Mouse (Mus musculus) neural tube, embryonic 13.5 days (tissue): ENCODE measurements at regions not wholly inside any gene's neighbourhood (a gene's known extent, or its start where the extent isn't known, plus 50 kb on each side); places are given as distances from the start of the nearest gene placed in this dataset.

Experiments
- ATAC-seq: fragments of 200-750 bp; cut with Nextera tagmentation; 2 replicates; pipeline ENCODE4 v1.8.0; 2017; ENCODE audit warnings: low read depth, mild to moderate bottlenecking, moderate TSS enrichment, moderate library complexity
- H3K27ac ChIP-seq: fragments of 300-500 bp; sonication (generic); replicated peaks from 2 replicates; pipeline ENCODE4 v1.5.1; 2015; ENCODE audit warnings: moderate library complexity, mild to moderate bottlenecking, inconsistent platforms
- H3K27me3 ChIP-seq: fragments of 300-500 bp; sonication (generic); 2 replicates; pipeline ENCODE4 v1.6.1; 2015; ENCODE audit warnings: mild to moderate bottlenecking, inconsistent platforms
- H3K36me3 ChIP-seq: fragments of 300-500 bp; sonication (generic); 2 replicates; pipeline ENCODE4 v1.6.1; 2015; ENCODE audit warnings: mild to moderate bottlenecking, inconsistent platforms
- H3K4me1 ChIP-seq: fragments of 300-500 bp; sonication (generic); replicated peaks from 2 replicates; pipeline ENCODE4 v1.6.1; 2015; ENCODE audit warnings: inconsistent platforms
- H3K4me2 ChIP-seq: fragments of 300-500 bp; sonication (generic); 2 replicates; pipeline ENCODE4 v1.6.1; 2015; ENCODE audit warnings: inconsistent platforms, mild to moderate bottlenecking, moderate library complexity
- H3K4me3 ChIP-seq: fragments of 300-500 bp; sonication (generic); 2 replicates; pipeline ENCODE4 v1.5.1; 2015; ENCODE audit warnings: mild to moderate bottlenecking, inconsistent platforms
- H3K9ac ChIP-seq: fragments of 300-500 bp; sonication (generic); 2 replicates; pipeline ENCODE4 v1.6.1; 2015; ENCODE audit warnings: moderate library complexity, mild to moderate bottlenecking, inconsistent platforms
- H3K9me3 ChIP-seq: fragments of 300-500 bp; sonication (generic); 2 replicates; pipeline ENCODE4 v1.6.1; 2016; ENCODE audit warnings: inconsistent platforms
- WGBS: fragments of 180-500 bp; shearing (Covaris S2); methylation state at CpG from one replicate; pipeline ENCODE4 v1.1.7; 2015; 5-methylcytosine and 5-hydroxymethylcytosine counted together

DNA sequence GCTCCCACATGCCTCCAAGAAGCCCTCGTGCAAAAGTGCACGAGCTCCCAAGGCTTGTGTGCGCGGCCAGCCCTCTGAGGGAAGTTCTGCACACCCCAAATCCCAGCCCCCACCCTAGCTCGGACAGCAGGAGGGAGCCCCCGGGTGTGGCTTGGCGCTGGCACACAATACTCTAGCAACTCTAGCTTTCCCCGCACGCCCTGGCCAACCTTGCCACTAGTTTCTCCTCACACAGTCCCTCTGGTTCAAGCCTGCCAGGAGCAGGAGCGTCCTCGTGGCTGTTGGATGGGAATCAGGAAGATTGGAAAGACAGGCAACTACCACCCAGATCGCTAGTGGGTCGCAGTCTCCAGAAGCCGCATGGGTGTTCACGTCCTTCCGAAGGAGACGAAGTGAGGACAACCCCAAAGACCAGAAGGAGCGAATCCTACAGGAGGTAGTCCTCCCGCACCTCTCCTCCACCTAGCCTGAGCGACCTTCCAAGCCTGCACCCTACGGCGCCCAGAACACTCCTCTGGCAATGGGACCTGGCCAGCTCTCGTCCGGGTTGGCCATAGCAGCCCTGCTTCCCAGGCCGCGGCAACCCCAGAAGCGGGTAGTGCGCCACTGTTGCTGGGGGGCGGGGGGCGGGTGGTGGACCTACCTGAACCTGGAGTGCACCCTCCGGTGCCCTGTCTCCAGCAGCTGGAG is 243.9 kb downstream of the Tex13c3 start:
- Histone ChIP-seq H3K9ac (peak overlapping the region; percentile 63), H3K27ac (no peak overlapping the region), H3K4me1 (no peaks in the 10 kb centered on the region), H3K4me2 (peak overlapping the region; percentile 76), H3K9me3 (no peaks in the 10 kb centered on the region), H3K4me3 (peak overlapping the region; percentile 50), H3K36me3 (no peaks in the 10 kb centered on the region), H3K27me3 (no peaks in the 10 kb centered on the region)
- ATAC-seq: peak; percentile 81
- 10% methylated on average over 30 of the region's 31 CpGs for WGBS

DNA sequence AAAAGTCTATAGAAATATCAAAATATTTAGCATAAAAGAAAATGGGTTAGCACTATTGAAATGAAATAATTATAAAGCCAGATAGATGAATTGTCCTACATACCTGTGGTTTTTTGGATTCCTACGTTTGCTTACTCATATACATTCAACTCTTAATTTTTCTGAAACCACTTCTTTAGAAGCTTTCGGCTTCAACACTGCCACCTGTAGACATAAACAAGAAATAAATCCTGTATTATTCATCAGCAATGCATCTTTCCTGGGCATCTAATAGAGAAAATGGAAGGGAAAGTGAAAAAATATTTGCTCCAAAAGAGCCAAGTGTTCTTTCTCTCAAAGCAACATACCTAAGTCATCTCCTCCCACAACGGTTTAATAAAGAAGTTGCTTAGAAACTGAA is 245.7 kb downstream of the Tex13c3 start:
- Histone ChIP-seq H3K4me2 (no peak overlapping the region), H3K27ac (no peak overlapping the region), H3K4me1 (no peaks in the 10 kb centered on the region), H3K27me3 (no peaks in the 10 kb centered on the region), H3K4me3 (no peak overlapping the region), H3K9me3 (no peaks in the 10 kb centered on the region), H3K36me3 (no peaks in the 10 kb centered on the region), H3K9ac (no peak overlapping the region)
- WGBS: 70% methylated on average over 3 of the region's 3 CpGs
- ATAC-seq: no peak

DNA sequence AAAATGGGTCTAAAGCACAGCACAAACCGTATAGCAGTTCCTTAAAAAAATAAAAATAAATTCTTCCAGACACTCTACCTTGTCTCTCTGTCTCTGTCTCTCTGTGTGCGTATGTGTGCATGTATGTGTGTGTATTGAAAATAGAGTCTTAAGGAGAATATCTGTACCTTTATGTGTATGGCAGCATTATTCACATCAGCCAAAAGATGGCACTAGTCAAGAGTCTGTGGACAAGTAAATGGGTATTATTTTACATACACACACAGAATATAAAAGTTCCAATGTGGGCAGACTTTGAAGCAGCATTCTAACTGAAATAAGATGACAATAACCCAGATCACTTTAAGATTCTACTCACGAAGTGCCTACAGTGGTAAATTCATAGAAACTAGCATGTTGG is 249.3 kb downstream of the Tex13c3 start:
- H3K36me3 ChIP-seq: no peaks in the 10 kb centered on the region
- ATAC-seq: no peak
- H3K27ac ChIP-seq: no peak overlapping the region
- no peaks in the 10 kb centered on the region for H3K4me1 ChIP-seq
- H3K9me3 ChIP-seq: no peaks in the 10 kb centered on the region
- H3K27me3 ChIP-seq: no peaks in the 10 kb centered on the region
- 78% methylated on average over 3 of the region's 3 CpGs for WGBS
- H3K4me3 ChIP-seq: no peak overlapping the region
- H3K9ac ChIP-seq: no peak overlapping the region
- no peak overlapping the region for H3K4me2 ChIP-seq

DNA sequence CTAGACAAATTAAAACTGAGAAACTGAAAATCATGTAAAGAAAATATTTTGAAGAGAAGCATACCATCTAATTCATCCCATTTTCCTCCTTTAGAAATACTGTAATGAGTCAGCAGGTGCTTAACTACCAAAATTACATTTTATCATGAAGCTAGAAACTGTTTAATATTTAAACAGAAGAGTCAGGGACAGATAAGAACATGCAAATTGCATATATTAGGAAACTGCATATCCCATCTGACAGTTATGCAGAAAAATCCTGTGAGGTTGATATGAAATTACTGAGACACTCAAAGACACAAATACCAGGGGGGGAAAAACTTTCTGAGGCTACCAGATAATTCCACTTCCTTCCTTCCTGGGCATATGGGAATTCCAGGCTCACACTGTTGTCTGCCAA is 257.8 kb downstream of the Tex13c3 start:
- no peak overlapping the region for H3K27ac ChIP-seq
- H3K4me1 ChIP-seq: no peaks in the 10 kb centered on the region
- H3K4me3 ChIP-seq: no peak overlapping the region
- H3K36me3 ChIP-seq: no peaks in the 10 kb centered on the region
- no peaks in the 10 kb centered on the region for H3K27me3 ChIP-seq
- H3K4me2 ChIP-seq: no peak overlapping the region
- H3K9me3 ChIP-seq: no peaks in the 10 kb centered on the region
- H3K9ac ChIP-seq: no peak overlapping the region
- ATAC-seq: no peak

DNA sequence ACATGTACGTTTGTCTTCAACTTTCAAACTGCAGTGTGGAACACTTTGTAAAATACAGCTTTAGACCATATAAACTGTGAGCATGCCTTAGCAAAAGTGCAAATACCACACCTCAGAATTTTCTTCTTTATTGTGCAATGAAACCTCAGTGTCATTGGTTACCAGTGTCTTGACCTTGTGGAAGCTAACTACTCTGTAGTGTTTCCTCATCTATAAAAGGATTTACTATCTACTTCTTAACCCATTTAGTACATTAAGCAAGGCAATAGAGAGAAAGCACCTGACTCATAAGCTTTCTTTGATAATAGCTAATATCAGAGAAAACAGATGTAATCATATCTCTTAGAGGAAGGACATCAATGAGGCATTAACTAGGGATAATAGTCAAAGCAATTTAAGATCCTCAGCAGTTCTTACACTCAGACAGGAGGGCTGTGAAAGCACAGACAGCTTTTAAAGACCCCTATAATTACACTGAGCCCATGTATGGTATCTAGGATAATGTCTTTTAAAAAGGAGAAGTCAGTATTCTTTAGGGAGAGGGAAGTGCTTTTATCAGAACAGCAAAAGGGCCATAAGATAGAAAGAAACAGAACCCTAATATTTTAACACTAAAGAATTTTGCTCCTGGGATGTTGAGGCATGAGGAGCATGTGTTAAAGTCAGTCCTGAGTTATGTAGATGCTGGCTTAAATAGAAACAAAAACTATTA is 260.2 kb downstream of the Tex13c3 start:
- no peaks in the 10 kb centered on the region for H3K9me3 ChIP-seq
- WGBS: 79% methylated on average over 1 of the region's 1 CpGs
- ATAC-seq: no peak
- H3K4me1 ChIP-seq: no peaks in the 10 kb centered on the region
- H3K36me3 ChIP-seq: no peaks in the 10 kb centered on the region
- no peak overlapping the region for H3K4me3 ChIP-seq
- H3K4me2 ChIP-seq: no peak overlapping the region
- no peak overlapping the region for H3K9ac ChIP-seq
- no peak overlapping the region for H3K27ac ChIP-seq
- H3K27me3 ChIP-seq: no peaks in the 10 kb centered on the region

DNA sequence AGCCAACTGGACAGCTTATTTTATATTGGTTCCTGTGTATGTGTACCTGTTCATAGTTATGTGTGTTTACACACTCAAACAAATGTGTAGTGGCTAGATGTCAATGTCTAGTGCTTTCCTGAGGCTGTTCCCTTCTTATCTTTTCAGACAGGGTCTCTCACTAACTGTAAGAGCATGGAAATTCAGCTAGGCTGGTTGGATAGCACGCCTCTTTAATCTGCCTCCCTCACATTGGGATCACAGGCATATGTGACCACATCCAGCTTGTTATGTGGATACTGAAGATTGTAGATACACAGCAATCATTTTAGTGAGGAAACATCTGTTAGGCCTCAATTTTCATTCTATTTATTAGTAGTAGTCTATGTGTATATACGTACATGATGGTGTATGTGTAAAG is 261.4 kb downstream of the Tex13c3 start:
- no peak for ATAC-seq
- Histone ChIP-seq H3K36me3 (no peaks in the 10 kb centered on the region), H3K4me2 (no peak overlapping the region), H3K9me3 (no peaks in the 10 kb centered on the region), H3K4me3 (no peak overlapping the region), H3K9ac (no peak overlapping the region), H3K27me3 (no peaks in the 10 kb centered on the region), H3K4me1 (no peaks in the 10 kb centered on the region), H3K27ac (no peak overlapping the region)
- WGBS: 90% methylated on average over 2 of the region's 2 CpGs

DNA sequence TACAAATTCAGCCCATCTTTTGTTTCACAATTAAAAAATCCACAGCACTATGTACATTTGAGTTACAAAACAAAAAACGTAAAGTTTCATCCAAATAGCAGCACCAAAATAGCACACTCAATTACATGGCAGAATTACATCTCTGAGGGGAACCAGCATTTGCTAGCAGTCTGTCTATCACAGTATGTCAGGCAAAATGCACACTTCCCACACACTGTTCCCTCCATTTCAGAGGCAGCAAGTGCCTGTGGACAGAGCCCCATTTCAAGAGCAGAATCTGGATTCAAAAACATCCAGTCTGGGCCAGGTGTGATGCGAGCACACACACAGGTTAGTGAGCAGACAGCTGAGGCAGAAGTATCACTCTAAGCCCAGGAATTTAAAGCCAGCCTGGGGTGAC is 261.8 kb downstream of the Tex13c3 start:
- H3K9me3 ChIP-seq: no peaks in the 10 kb centered on the region
- no peaks in the 10 kb centered on the region for H3K36me3 ChIP-seq
- ATAC-seq: no peak
- no peak overlapping the region for H3K9ac ChIP-seq
- no peak overlapping the region for H3K4me3 ChIP-seq
- no peak overlapping the region for H3K27ac ChIP-seq
- no peak overlapping the region for H3K4me2 ChIP-seq
- 97% methylated on average over 2 of the region's 2 CpGs for whole genome bisulfite sequencing
- no peaks in the 10 kb centered on the region for H3K27me3 ChIP-seq
- no peaks in the 10 kb centered on the region for H3K4me1 ChIP-seq

DNA sequence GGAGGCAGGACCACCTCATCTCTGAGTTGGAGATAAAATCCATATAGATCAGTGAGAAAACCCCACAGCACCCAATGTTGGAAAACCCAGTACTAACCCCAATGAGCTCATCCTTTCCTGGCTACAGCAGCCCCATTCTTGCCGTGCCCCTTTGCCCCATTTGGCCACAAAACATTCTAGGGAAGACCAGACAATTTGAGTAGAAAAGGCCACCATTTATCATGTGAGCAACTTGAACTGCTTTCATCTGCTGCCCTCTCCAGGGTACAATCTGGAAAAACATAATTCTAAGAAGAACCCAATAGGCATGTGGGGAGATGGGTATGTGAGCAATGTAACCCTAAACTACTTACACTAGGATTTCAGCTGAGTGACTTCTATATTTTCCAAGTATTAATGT is 274.7 kb downstream of the Tex13c3 start:
- Histone ChIP-seq H3K27ac (no peak overlapping the region), H3K9ac (no peak overlapping the region), H3K4me2 (no peak overlapping the region), H3K4me3 (no peak overlapping the region), H3K4me1 (no peaks in the 10 kb centered on the region), H3K36me3 (no peaks in the 10 kb centered on the region), H3K27me3 (no peaks in the 10 kb centered on the region), H3K9me3 (no peaks in the 10 kb centered on the region)
- no peak for ATAC-seq
- WGBS: 57% methylated on average over 1 of the region's 1 CpGs

DNA sequence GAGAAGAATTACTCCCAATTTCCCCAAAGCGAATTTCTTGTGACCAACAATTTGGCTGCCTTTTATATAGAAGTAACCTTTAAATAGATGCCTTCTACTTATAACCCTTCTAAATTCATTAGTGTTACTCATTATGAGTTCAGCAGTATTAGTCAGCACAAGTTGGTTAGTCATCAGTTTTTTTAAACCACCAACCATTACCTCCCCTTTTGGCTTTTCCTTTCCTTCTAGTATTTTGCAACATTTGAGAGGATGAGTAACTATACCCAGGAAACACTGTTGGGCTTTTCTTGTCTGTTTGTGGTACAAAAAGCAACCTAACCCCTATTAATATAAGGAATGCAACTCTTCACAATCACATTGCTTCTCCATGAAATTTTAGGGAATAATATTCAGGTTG is 278.6 kb downstream of the Tex13c3 start:
- Histone ChIP-seq H3K4me2 (no peak overlapping the region), H3K9me3 (no peaks in the 10 kb centered on the region), H3K27me3 (no peaks in the 10 kb centered on the region), H3K27ac (no peak overlapping the region), H3K4me3 (no peak overlapping the region), H3K36me3 (no peaks in the 10 kb centered on the region), H3K9ac (no peak overlapping the region), H3K4me1 (no peaks in the 10 kb centered on the region)
- WGBS: 79% methylated on average over 1 of the region's 1 CpGs
- no peak for ATAC-seq

DNA sequence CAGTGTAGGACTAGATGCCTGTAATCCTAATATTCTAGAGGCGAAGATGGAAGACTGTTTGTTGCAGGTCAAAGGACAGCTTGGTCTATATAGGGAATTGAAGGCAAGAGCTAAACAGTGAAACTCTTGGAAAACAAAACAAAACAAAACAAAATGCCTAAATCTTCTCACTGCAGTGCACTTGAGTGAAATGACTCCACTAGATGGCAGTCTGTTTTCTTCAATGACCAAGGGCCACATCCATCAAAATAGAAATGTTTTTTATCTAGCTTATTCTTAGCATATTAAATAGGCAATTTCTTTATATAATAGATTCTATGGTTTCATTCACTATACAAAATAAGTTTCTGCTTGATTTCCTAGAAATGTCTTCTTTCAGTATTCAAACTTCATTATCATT is 279.7 kb downstream of the Tex13c3 start:
- Histone ChIP-seq H3K27me3 (no peaks in the 10 kb centered on the region), H3K4me3 (no peak overlapping the region), H3K9ac (no peak overlapping the region), H3K9me3 (no peaks in the 10 kb centered on the region), H3K4me1 (no peaks in the 10 kb centered on the region), H3K27ac (no peak overlapping the region), H3K36me3 (no peaks in the 10 kb centered on the region), H3K4me2 (no peak overlapping the region)
- ATAC-seq: no peak
- WGBS: 79% methylated on average over 1 of the region's 1 CpGs

DNA sequence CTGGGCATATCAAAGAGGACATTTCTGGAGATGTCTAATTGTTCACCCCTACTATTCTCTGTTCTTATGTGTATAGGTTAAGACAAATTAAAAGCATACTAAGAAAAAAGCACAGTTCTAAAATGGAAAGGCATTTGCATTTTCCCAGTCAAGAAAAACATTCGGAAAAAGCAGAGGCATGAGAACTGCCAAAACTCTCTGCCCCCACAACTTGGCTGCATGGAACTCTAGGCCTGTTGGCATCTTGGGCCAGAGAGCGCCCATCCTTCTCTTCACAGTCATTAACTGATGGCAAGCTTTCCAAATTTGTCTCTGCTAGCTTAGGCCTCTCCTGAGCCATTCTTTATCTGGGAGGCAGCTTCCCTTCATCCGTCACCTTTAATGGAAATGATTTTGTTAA is 281.6 kb downstream of the Tex13c3 start:
- ATAC-seq: no peak
- no peaks in the 10 kb centered on the region for H3K27me3 ChIP-seq
- H3K4me1 ChIP-seq: no peaks in the 10 kb centered on the region
- no peaks in the 10 kb centered on the region for H3K36me3 ChIP-seq
- H3K27ac ChIP-seq: no peak overlapping the region
- H3K4me3 ChIP-seq: no peak overlapping the region
- no peak overlapping the region for H3K9ac ChIP-seq
- WGBS: 90% methylated on average over 3 of the region's 3 CpGs
- H3K9me3 ChIP-seq: no peaks in the 10 kb centered on the region
- H3K4me2 ChIP-seq: no peak overlapping the region

DNA sequence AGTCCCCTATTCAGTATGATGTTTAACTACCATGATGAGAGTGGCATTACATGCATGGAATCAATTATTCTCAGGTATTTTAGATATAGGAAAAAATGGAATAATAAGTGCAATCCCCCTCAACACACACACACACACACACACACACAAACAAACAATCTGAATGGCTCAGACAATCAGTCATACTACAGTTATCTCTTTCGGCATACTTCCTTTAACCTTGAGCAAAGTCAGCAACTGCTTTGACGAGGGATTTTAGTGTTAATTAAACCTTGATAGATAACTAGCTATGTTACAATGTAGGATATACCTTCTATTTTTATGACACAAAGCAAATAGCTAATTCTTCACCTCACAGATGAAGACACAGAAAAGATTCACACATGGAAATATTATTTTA is 312.1 kb downstream of the Tex13c3 start:
- no peak for ATAC-seq
- Histone ChIP-seq H3K4me2 (no peak overlapping the region), H3K9me3 (no peaks in the 10 kb centered on the region), H3K27ac (no peak overlapping the region), H3K36me3 (no peaks in the 10 kb centered on the region), H3K9ac (no peak overlapping the region), H3K4me3 (no peak overlapping the region), H3K27me3 (no peaks in the 10 kb centered on the region), H3K4me1 (no peaks in the 10 kb centered on the region)
- 91% methylated on average over 2 of the region's 2 CpGs for WGBS

DNA sequence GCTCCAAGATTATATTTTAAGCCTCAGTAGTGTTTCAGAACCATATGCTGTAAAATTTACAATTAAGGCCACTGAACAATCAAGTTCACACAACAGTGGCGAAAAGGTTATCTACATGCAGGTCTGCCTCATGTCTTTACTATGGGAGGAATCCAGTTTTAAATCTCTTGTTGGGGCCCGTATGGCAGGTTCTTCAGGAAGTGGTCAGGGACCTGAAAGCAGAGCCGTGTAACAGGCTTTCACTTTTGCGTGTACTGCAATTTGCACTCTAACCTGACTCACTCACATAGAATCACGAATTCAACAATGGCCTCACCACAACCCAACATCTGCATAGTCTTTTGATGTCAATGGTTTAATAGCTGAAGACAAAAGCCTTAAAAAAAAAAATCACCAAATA is 312.6 kb downstream of the Tex13c3 start:
- no peak overlapping the region for H3K27ac ChIP-seq
- 85% methylated on average over 5 of the region's 5 CpGs for WGBS
- H3K4me2 ChIP-seq: no peak overlapping the region
- H3K36me3 ChIP-seq: no peaks in the 10 kb centered on the region
- H3K27me3 ChIP-seq: no peaks in the 10 kb centered on the region
- no peak overlapping the region for H3K9ac ChIP-seq
- H3K4me3 ChIP-seq: no peak overlapping the region
- ATAC-seq: no peak
- no peaks in the 10 kb centered on the region for H3K9me3 ChIP-seq
- H3K4me1 ChIP-seq: no peaks in the 10 kb centered on the region
